Mouse (Mus musculus) cerebellum, adult 9-11 months (tissue): Measurements from ENCODE around the gene Plin3.
"Not testable (repeated sequence)": the region's sequence is repeated elsewhere in the genome, so short reads cannot be mapped to it uniquely, and the experiment has no call there.

ENCODE experiments used
- DNase-seq: peaks from one replicate; pipeline ENCODE4 v3.0.0; 2022

Plin3 gene

DNA sequence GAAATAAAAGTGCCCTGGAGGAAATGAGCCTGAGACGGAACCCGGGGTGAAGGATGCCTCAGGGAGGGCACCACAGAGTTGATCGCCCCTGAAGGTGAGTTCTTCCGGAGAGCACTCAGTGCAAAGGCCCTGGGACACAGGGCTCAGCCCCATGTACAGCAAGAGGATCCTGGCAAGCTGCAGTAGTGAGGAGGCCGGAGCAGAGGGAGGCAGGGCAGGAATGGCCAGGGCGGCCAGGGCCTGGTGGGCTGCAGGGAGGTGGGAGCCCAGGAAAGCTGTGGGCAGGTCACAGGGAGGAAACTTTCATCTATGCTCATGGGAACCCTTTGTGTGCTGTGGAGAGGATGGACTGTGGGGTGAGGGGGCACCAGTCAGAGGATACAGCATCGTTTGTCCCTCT is 19.2 kb downstream of the Plin3 start:
- DNase-seq, result peak; percentile 19

DNA sequence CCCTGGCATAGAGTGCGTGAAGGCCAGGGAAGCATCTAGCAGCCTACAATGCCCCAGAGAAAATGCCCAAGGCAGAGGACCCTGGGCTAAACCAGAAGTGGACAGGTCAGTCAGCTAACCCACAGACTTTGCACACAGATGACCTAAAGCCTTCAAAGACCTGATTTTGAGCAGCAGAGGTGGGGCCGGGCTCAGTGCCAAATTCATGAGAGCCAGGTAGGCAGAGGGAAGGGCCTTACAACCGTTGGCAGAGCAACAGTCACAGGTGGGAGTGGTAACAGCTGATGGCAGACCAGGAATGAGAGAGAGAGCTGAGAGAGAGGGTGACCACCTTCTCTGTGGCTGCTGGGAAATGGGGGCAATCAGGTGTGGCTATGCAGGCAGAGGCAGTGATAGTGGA is 20.0 kb downstream of the Plin3 start:
- no peak for DNase-seq

DNA sequence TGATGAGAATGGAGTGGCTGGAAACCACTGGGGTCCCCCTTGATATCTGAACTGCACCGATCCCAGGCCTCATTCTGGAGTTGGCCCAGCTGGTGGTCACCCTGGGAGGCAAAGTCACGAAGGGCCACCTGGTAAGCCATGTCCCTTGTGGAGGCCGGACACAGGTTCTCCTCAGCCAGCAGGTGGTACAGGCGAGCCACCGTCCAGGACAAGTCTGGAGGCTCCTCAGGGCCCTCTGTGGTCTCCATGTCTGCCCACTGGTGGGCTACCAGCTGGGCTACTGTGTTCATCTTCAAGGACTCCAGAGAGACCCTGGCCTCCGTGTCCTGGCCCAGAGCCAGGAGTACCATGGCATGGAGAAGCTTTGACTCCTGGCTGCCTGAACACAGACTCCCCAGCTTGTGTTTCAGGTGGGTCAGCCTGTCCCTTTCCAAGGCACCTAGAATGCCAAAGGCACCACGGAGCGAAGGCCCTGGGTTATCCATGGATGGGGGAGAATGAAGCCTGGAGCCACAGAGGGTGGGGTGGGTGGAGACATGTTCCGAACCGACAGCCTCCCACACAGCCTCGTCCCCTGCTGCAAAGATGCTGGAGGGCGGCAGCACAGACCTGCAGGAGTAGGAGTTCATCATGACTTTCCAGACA is 20.9 kb downstream of the Plin3 start:
- no peak for DNase-seq

DNA sequence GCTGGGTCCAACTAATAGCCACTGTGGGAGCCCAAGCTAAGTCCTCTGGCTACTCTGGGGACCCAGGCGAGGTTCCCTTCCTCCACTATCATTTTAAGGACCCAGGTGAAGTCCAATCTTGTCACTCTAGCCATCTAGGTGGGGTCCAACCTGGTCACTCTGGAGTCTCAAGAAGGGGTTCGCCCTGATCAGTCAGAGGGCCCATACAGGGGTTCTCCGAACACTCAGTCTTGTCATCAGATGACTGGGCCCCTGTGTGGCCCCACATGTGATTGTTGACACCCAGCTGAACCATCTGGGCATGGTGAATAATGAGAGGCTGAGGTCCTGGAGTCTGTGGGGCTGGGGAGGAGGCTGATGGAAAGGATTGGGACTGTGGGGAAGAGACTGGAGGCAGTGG is 22.9 kb downstream of the Plin3 start:
- DNase-seq, result no peak

DNA sequence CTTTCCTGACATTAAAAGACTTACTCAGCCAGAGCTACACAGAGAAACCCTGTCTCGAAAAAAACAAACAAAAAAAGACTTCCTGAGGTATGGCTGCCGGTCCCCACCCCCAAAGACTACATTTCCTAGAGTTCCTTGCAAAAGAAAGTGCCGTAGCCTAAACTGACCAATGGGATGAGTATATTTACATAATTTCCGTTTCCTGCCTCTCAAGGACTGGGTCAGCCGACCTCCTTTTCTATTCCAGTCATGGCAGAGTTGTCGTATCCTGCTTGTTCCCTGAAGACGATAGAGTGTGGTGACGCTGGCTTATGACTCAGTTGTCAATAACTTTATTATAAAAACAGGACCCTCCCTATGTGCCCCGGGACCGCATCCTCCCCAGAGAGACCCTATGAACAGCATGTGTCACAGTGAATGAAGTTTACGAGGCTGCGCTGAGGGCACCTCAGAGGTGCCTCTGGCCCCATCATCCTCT is 23.5 kb downstream of the Plin3 start:
- peak; percentile 82 for DNase-seq

DNA sequence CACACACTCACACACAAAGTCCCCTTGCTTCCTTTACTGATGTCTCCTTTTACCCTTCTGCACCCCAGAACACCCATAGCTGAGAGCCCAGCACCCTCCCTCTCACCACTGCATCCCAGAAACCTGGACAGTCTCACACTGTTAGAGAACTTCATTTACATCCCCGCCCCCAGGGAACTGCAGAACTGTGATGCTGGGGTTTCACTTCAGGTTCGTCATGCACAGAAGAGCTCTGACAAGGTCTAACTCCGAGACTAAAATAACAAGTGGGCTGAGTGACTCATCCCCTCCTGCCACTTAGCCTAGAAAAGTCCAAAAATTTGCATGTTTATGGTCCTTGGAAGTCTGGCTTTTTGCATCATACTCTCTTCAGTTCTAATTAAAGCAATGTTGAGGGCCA is 26.4 kb downstream of the Plin3 start:
- no peak for DNase-seq

DNA sequence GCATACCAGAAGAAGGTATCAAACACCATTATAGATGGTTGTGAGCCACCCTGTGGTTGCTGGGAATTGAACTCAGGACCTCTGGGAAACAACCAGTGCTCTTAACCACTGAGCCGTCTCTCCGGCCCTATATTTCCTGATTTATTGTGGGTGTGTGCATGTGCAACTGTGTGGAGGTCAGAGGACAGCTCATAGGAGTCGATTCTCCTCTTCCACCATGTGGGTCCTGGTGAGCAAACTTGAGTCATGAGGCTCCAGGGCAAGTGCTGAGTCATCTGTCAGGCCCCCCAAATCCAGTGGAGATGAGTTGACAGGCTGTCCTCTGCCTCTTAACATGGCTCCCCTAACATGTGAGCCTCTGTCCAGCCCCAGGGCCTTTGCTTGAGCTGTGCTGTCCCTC is 26.8 kb downstream of the Plin3 start:
- no peak for DNase-seq

DNA sequence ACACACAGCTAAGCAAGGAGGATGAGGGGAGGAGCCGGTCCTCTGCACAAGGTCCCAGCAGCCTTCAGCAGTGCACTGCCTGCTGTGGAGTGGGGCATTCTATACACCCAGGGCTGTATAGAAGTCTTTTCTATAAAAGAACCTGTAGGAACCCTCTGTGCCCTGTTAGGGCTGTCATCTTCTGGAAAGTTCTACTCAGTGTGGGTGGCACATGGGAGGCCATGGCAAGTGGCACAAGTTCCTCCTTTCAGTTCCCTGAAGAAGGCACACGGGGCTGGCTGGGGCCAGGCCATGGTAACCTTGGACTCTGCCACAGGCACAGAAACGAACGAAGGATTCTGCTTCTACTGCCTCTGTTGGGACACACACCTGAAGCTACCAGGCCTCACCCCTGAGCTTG is 27.7 kb downstream of the Plin3 start:
- DNase-seq, result no peak

DNA sequence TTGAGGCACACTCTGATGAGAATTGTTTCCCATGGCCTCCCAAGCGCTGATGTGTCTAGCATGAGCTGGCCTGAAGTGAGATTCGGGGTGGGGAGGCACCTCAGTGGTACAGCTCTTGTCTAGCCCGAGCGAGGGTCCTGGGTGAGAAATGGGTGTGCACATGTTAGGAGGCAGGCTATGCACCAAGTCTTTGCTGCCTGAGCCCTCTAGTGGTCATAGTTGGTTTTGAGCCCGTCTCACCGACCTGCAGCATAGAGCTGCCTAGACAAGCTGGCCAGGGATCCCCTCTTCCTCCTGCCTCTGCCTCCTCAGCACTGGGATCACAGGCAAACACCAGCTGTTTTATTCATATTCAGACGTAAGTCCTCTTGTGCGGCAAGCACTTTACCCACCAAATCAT is 28.7 kb downstream of the Plin3 start:
- DNase-seq, result peak; percentile 76

DNA sequence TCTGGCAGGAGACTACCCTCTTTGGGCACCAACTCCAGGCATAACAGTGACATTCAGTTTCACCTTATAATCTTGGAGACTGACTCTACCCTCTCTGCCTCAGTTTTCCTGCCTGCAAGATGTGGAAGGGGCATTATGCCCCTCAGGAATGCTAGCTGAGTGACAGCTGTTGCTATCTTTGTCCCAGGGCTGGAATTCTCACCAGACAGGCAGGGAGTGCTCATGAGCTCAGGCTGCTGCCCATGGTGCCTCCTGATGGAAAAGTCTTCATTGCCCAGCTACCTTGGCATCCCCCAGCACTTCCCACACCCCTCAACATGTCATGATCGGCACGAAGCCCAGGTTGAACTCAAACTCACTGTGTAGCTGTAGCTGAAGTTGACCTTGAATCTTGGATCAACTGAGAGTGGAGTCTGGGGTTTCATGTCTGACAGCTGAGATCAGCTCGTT is 30.0 kb downstream of the Plin3 start:
- no peak for DNase-seq

DNA sequence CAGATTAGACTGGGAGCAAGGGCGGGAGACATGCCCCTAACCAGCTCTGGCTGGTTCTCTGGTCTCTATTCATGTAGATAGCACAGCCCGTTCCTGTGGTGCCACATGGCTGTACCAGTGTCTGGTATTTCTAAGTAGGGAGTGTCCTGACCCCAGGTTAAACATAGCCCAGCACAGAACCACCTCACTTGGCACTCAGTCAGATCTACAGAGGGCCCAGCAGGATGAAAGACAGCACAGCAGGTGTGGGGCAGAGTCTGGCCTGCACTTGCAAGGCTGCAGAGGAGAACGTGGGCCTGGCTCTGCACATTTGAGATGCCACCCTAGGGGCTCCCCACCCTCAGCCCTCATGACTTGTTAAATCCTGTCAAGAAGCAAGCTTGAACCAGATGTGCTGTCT is 31.5 kb downstream of the Plin3 start:
- DNase-seq, result no peak

DNA sequence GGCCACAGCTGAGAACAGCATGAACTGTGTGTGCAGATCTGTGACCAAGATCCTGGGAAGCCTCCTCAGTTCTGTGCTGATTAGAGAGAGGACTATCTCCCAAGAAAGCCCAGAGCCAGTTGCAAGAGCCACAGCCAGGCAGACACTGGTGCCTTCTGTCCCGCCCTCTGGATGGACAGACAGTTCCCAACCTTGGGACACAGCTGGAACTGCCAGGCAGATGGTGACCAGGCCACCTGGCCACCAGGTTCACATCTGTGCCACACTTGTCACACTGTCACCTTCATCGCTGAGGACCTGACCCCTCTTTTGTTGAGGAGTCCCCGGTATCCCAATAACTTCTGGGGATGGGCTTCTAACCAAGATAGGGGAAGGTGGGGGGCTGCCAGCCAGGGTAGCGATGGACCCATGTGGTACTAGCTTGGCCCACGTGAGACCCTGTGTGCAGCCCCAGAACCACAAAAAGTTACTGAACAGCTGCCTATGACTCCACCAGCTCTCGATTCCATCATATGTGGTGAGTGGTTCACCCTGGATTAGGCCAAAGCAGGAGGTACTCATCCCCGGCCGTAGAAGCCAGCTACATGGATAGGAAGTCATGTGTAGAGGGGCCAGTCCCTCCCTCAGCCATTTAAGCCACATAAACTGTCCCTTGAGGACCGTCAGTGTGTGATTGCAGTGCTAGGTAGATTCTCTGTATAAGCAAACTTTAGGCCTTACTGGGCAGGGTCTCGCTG is 33.2 kb downstream of the Plin3 start:
- DNase-seq, result no peak

DNA sequence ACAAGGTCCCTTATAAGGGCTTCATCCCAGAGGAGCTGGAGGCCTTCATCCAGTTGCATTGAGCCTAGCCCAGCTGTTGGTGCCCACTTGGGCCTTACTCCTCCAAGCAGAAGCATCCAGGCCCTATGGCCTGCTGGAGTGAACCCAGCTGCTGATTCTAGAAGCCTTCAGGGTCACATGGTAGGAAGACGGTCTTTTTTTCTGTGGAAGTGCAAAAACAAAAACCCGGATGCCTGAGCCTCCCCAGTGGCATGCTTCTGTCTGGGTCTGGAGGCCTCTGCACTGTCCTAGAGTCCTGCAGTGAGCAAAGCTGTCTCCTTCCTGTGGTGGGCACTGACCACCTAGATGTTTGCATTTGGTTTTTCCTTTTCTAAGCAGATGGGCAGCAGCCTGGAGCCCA is 33.9 kb downstream of the Plin3 start:
- not testable (repeated sequence) for DNase-seq

DNA sequence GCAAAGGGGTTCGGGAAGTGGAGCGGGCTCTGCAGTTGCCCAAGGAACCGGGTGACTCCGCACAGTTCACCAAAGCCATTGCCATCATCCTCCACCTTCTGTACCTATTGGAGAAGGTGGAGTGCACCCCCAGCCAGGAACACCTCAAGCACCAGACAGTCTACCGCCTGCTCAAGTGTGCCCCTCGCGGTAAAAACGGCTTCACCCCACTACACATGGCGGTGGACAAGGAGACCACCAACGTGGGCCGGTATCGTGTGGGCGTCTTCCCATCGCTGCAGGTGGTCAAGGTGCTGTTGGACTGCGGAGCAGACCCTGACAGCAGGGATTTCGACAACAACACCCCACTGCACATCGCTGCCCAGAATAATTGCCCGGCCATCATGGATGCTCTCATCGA is 34.4 kb downstream of the Plin3 start:
- DNase-seq, result not testable (repeated sequence)

DNA sequence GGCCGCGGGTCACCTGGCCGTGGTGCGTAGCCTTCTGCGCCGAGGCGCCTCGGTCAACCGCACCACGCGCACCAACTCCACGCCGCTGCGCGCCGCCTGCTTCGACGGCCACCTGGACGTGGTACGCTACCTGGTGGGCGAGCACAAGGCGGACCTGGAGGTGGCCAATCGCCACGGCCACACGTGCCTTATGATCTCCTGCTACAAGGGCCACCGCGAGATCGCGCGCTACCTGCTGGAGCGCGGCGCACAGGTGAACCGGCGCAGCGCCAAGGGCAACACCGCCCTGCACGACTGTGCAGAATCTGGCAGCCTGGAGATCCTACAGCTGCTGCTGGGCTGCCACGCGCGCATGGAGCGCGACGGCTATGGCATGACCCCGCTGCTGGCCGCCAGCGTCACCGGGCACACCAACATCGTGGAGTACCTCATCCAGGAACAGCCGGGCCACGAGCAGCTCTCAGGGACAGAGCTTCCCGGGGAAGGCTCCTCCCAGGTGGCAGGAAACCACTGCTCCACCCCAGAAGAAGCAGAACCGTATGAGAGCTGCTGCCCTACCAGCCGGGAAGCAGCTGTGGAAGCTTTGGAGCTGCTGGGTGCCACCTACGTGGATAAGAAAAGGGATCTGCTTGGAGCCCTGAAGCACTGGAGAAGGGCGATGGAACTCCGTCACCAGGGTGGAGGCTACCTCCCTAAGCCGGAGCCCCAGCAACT is 35.3 kb downstream of the Plin3 start:
- DNase-seq, result peak; percentile 78

DNA sequence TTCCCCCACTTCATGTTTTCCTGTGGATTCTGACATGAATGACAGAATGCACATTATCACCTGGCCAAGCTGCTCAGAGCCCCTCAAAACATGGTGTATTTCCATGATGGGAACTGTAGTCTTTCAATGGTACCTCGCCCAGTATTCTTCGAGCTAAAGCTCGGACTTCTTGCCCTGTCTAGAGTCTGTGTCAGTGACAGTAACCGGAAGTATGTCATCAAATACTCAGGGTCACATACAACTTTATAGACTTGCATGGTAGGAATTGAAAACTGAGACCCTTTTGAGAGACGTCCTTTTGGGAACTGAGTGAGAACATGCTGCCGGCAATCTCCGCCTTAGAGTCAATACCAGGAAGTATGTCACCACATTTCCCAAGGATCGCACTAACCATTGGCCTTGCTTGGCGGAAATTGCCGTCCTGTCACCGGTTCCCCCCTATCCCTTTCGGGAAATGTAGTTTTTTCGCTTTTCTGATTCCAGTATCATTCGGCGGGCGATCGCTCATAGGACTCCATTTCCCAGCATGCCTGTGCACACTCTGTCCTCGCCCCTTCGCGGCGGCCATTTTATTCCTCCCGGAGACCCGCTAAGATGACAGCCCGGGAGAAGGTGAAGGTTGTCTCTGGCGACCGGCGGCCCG is 36.3 kb downstream of the Plin3 start, which contains the start of gene Fem1a:
Fem1a (plus strand) TSS at position 572 of the 643 bp plus-strand sequence.
- peak; percentile 98 for DNase-seq

DNA sequence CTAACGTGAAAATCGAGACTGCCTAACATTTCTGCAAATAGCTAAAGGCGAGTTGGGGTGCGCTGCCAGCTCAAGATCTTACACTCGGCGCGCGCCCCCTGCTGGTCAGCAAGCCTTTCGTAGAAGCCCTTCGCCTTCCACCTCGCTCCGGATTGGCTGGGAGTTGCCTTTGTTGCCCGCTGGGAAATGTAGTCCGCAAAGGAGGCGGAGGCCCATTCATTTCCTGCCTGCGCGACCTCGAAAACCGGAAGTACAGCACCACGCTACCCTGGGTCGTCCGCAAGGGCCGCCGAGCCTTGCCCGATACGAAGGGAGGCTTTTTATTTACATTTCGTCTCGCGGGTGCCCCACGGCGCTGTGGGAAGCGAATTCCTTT is 36.8 kb downstream of the Plin3 start:
- peak; percentile 98 for DNase-seq

DNA sequence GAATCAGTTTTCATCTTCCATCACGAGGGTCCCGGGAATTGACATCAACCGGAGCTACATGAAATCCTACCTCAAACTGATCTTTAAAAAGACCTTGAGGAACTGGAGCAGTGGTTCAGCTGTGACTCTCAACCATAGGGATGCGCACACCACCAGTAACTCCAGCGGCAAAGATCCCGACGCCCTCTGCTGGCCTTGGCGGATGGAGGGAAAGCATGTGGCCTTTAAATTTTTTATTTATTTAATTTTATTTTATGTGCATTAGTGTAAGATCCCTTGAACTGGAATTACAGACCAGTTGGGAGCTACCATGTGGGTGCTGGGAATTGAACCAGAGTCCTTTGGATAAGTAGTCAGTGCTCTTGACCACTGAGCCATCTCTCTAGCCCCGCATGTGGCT is 37.2 kb downstream of the Plin3 start:
- DNase-seq, result peak; percentile 82

DNA sequence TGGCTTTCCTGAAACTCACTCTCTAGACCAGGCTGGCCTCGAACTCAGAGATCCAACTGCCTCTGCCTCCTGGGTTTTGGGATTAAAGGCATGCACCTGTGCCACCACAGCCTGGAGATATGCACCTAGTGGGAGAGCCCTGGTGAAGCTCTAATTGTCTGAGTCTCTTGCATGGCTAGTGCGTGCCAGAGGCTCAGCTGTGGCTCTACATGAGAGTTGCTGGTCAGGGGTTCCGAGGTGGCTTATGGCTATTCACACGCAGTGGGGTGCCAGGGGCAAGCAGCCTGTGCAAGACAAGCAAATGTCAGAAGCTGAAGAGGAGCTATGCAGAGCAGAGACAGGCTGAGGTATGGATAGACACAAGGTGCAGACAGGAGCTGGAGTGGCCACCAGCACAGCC is 38.0 kb downstream of the Plin3 start:
- peak; percentile 70 for DNase-seq

DNA sequence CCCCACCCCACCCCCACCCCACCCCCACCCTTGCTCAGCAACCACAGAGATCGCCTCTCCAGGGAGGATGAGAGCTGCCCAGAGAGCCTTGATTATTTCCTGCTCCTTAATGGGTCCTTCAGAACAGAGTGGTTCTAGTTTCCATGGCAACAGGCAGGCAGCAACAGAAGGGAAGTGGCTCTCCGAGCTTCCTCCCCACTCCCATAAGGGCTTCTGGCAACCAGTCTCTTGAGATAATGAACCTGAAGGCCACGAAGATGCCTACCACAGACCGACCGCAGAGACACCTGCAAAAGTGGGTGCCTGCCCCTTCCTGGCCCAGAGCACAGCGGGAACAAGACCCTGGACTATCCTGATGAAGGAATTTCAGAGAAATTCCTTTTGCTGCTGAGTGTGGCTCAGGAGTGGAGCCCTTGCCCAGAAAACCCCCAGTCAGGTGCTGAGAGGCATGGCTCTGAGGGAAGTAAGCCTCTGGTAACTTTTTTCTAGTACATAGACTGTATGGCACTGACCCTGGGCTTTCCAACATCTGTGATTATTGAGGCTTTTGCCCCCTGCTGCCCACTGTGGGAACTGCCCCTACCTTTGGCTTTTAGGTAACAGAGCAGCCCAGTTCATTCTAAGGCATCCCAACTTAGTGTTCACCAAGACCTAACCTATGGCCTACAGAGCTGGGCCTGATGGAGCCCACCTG is 41.4 kb downstream of the Plin3 start:
- DNase-seq, result peak; percentile 61

DNA sequence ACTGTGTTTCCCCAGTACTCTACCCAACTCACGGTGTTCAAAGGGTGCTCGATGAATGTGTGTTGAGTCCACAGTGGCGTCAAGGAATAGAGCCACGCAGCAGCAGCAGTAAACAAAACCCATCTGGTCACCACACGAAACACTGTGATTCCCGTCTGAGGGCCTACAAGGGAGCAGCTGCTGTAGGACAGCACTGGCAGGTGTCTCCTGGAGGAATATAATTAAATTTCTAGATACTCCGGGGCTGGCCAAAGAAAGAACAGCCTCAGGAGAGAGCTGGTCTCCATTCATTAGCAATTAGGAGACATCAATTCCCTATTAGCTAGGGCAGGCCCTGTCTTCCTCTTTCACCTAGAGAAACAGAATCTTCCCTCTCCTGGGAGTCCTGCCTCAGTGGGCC is 47.1 kb downstream of the Plin3 start:
- DNase-seq, result no peak

DNA sequence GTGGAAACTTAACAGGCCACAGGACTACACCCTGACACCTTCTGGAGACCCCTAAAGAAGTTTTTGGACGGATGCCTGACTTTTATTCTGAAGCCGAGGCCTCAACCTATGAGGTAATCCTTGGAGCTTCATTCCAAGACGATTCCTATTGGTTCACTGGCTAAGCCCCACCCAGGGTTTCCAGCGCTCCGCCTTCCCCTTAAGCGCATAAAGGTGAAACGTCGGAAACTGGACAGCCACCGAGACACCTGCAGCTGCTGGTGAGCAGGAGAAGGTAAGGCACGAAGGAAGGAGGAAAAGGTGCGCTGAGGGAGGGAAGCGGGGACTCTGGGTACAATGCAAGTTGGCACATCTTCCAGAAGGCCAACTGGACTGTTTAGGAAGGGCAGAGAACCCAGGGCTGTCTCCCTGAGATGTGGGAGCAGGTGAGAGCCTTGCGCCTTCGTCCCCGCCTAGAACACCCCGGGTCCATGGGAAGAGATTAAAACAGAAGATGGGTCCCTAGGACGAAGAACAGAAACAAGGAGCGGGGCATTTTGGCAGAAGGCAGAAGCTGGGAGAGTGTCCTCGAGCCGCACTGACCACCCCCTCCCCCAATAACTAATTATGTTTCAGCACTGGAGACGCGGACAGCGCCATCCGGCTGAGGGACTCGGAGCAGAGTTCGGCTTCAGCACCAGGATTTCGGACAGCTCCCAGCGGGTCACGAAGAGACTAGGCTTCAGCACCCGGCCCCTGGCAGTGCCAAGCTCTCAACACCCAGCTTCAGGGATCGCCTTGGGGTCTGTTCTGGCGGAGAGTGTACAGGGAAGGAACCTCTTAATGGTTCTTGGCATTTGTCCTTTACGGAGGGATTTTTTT is 50.9 kb downstream of the Plin3 start:
- DNase-seq, result peak; percentile 92
